Mouse (Mus musculus) MEL (cell line): ENCODE results near the gene Slc4a2.

Experiments
- CHD1 ChIP-seq: IDR thresholded peaks from 2 replicates; pipeline ENCODE4 v1.6.1; 2012; ENCODE audit warnings: low read depth, mild to moderate bottlenecking, inconsistent platforms, low read length, improper control_type of control experiment
- CTCF ChIP-seq, 3 experiments: IDR thresholded peaks in 2 of 3; conservative IDR thresholded peaks in 1 of 3; 2 replicates each; pipeline ENCODE4 v1.5.1; 2011 to 2012; ENCODE audit warnings: low read length in 3 of 3, low read depth in 2 of 3, mild to moderate bottlenecking in 2 of 3, improper control_type of control experiment in 1 of 3, inconsistent platforms in 1 of 3, mixed read lengths in 1 of 3, moderate library complexity in 1 of 3; ENCODE audit not compliant: control insufficient read depth in 1 of 3, insufficient read depth in 1 of 3, poor library complexity in 1 of 3, severe bottlenecking in 1 of 3
- EP300 ChIP-seq, 2 experiments: IDR thresholded peaks; 2 replicates each; pipeline ENCODE4 v1.6.1; 2011; ENCODE audit warnings: improper control_type of control experiment in 2 of 2, low read length in 2 of 2, low read depth in 1 of 2, mild to moderate bottlenecking in 1 of 2
- HCFC1 ChIP-seq: IDR thresholded peaks from 2 replicates; pipeline ENCODE4 v1.6.1; 2012; ENCODE audit warnings: low read depth, mild to moderate bottlenecking, inconsistent platforms, low read length, improper control_type of control experiment, moderate library complexity
- POLR2A ChIP-seq, 2 experiments: IDR thresholded peaks; 2 replicates each; pipeline ENCODE4 v1.6.1; 2011 to 2012; ENCODE audit warnings: low read length in 2 of 2, mild to moderate bottlenecking in 2 of 2, control low read depth in 1 of 2, improper control_type of control experiment in 1 of 2, low read depth in 1 of 2, moderate library complexity in 1 of 2; ENCODE audit not compliant: control insufficient read depth in 1 of 2, insufficient read depth in 1 of 2, poor library complexity in 1 of 2
- SIN3A ChIP-seq: IDR thresholded peaks from 2 replicates; pipeline ENCODE4 v1.6.1; 2012; ENCODE audit warnings: low read length, improper control_type of control experiment, inconsistent platforms
- TBP ChIP-seq: IDR thresholded peaks from 2 replicates; pipeline ENCODE4 v1.8.0; 2011; ENCODE audit warnings: low read depth, low read length, improper control_type of control experiment
- USF1 ChIP-seq: IDR thresholded peaks from 2 replicates; pipeline ENCODE4 v1.6.1; 2014; ENCODE audit warnings: low read depth, mild to moderate bottlenecking, inconsistent platforms, low read length, improper control_type of control experiment, moderate library complexity

- TF ChIP-seq SIN3A (no peak), CTCF (IDR thresholded peaks at IDR 0.05 in 2 of 3, conservative IDR thresholded peaks at IDR 0.05 in 1 of 3; ENCODE audit: control insufficient read depth in 1 of 3, insufficient read depth in 1 of 3, low read depth in 2 of 3, low read length in 3 of 3, poor library complexity in 1 of 3, severe bottlenecking in 1 of 3) (no peak), CHD1 (no peak), TBP (no peak), USF1 (no peak), EP300 (IDR thresholded peaks at IDR 0.05; ENCODE audit: low read depth in 1 of 2, low read length in 2 of 2) (no peak), POLR2A (IDR thresholded peaks at IDR 0.05; ENCODE audit: control insufficient read depth in 1 of 2, insufficient read depth in 1 of 2, low read depth in 1 of 2, low read length in 2 of 2, poor library complexity in 1 of 2) (no peak), HCFC1 (no peak)
Observed at GRCm38 (mm10) chr5:24428596-24428995, 5.0 kb downstream of the Slc4a2 start.
